Mouse (Mus musculus) thymus, adult 2 months (tissue): ENCODE data around the gene Tmem131.

ENCODE experiments used
- CTCF ChIP-seq: fragments of 200-500 bp; IDR thresholded peaks from 2 replicates; pipeline ENCODE4 v1.5.1; 2012; ENCODE audit warnings: mild to moderate bottlenecking, control low read depth, low read length, moderate library complexity, borderline replicate concordance; ENCODE audit not compliant: control insufficient read depth, poor library complexity, insufficient read depth; ENCODE audit errors: extremely low read depth
- POLR2A ChIP-seq: fragments of 200-500 bp; IDR thresholded peaks from 2 replicates; pipeline ENCODE4 v1.6.1; 2012; ENCODE audit warnings: mild to moderate bottlenecking, low read length, control low read depth, moderate library complexity; ENCODE audit not compliant: control insufficient read depth, poor library complexity, insufficient read depth; ENCODE audit errors: extremely low read depth

- TF ChIP-seq CTCF (no peak), POLR2A (no peak)
These were observed 33.3 kb upstream of the Tmem131 start for GRCm38 (mm10) chr1:36976770-36977169.
